Mouse (Mus musculus): Measurements from ENCODE around the gene Mbtps2.

GRCm38 (mm10) chrX:157637253-157637652 lies 38.7 kb upstream of the Mbtps2 start:
- no peak for TF ChIP-seq POLR2A (IDR thresholded peaks at IDR 0.05; ENCODE audit: borderline replicate concordance, low read depth, low read length)
- TF ChIP-seq CTCF (IDR thresholded peaks at IDR 0.05; ENCODE audit: low read depth, low read length) = no peak
